Mouse (Mus musculus): ENCODE data around the gene Serhl.
"Not testable (repeated sequence)": the region's sequence is repeated elsewhere in the genome, so short reads cannot be mapped to it uniquely, and the experiment has no call there.

The Serhl gene

DNA sequence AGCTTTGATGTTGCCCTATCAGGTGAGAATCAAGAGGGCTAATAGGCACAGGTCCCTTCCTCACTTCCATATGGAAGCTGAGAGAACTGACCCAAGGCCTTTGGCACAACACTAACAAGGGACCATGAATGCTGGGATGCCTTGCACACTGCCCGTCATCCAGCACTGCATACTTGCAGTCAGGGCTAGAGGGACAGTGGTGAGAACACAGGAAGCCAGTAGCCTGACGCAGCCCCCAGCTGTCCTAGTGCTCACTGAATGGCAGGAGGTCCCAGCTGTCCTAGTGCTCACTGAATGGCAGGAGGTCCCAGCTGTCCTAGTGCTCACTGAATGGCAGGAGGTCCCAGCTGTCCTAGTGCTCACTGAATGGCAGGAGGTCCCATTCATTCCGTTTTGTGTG lies 37.7 kb downstream of the Serhl start:
- not testable (repeated sequence) for DNase-seq

DNA sequence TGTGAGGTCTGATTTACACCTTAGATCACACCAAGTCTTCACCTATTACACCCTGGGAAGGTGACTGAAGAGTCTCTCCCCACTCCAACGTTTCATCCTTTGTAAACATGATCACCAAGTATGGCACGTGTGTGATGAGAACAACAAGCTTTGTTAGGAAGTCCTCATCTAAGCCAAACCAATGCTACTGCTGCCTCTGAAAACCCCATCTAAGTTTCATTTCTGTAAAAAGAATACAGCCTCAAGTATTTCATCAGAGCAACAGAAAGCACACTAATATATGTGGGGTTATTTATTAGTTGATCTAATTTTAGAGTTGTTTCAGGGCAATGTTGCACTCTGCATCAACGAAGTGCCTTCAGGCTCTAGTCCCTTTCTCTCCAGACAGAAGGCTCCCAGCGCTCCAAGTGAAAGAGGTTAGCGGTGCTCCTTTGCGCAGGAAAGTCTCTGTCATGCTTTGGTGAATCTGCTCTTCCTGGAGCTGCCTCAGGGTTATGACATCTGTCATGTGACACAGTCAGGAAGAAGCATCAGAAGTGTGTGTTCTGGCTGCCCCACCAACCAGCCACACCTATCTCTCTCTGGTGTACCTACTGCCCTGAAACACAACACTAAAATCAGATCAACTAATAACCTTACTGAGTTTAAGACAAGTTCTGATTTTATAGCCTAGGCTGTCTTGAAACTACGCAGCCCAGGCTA lies 40.4 kb downstream of the Serhl start:
- no peak for DNase-seq

DNA sequence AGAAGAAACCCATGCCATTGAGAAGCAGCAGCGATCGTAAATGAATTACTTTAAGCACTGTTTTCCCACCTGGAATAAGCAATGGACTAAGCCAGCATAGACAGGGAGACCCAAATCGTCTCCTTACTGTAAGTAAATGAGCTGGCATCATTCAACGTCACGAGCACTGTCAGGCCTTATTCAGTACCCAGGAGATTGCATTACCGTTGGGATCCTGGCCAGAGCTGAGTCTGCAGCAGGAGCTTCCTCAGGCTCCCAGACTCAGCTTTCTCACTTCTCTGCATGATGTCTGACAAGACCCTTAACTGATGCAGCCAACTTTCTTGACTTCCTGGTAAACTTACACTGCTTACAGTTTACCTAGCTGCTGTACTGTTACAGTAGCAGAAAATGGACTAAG lies 45.4 kb downstream of the Serhl start:
- DNase-seq = no peak

DNA sequence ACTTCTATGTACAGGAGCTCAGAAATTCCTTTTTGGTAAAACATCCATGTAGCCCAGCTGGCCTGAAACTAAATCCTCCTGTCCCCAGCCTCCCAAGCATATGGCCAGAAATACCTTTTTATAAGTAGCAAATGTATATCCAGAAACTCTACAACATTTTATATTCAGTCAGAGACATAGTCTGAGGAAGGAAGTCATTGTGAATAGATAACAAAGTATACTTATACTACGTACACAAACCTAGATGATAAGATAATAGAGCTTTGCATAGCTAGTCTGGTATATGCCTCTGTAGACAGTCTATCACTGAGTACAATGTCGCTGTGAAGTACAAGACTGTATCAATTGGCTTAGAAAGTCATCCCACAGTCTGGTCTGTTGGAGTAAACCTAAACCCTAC lies 46.3 kb downstream of the Serhl start:
- no peak for DNase-seq

DNA sequence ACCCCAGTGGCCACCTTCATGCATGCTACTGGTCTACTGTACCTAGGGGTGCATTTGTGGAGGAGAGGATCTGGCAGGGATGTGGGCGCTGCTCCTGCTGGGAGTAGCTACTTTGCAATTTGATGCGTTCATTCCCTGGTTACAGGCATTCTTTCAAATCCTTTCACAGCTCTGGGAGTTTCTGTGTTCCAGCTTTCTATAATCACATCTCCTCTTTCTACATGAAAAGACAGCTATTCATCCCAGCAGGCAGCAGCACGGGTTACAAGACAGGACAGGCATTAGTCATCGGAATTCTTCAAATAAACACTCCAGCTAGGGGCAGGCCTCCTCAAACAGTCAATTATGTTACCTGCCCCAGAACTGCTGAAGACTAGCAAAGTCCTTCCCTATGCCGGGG lies 53.6 kb downstream of the Serhl start:
- DNase-seq = no peak

DNA sequence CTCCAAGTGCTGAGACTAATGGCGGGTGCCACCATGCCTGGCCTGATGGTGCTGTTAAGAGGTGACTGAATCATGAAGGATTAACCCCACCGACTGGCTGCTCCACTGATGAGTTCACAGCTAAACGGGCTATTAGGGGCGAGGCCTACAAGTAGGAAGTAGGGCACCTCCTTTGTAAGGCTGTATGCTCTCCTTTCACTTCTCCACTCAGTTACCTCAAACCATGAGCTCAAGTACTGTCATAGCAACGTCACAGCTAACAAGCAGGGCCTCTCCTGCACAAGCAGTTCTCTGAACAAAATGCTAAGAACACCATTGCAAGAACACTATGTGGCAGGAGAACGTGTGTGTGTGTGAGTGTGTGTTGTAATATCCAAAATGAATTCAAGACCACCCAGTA lies 56.2 kb downstream of the Serhl start:
- no peak for DNase-seq

DNA sequence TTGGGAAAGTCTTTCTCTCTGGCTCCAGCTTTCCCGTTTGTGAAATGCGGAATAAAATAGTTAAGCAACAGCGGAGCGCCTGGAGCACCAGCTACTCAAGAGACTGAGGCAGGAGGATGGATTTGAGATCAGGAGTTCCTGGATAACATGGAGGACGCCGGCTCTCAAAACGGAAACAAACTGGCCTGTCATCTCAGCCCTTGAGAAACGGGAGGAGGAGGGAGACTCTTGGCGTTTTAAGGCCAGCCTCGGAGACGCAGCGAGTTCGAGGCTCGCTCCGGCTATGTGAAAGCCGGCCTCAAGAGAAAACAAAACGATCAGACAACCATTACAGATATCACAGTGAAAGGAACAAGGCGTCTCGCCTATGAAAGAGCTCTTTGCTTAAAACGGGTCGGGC lies 59.1 kb downstream of the Serhl start:
- DNase-seq = no peak

DNA sequence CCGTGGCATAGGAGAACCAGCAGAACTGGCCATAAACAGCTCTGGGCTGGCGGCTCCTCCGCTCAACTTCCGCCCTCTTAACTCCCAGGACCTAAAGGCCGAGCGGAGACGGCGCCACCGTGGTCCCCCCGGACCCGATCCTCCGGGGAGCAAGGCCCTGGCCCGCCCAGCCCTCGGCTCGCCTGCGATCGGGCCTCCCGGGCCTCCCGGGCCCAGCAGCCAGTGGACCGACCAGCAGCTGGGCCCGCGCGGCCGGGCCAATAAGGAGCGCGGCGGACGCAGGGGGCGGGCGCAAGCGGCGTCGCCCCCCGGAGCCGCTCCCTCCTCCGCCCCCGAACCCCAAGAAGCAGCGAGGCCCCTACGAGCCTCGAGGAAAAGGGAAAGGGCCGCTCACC lies 59.5 kb downstream of the Serhl start:
- DNase-seq = no peak

DNA sequence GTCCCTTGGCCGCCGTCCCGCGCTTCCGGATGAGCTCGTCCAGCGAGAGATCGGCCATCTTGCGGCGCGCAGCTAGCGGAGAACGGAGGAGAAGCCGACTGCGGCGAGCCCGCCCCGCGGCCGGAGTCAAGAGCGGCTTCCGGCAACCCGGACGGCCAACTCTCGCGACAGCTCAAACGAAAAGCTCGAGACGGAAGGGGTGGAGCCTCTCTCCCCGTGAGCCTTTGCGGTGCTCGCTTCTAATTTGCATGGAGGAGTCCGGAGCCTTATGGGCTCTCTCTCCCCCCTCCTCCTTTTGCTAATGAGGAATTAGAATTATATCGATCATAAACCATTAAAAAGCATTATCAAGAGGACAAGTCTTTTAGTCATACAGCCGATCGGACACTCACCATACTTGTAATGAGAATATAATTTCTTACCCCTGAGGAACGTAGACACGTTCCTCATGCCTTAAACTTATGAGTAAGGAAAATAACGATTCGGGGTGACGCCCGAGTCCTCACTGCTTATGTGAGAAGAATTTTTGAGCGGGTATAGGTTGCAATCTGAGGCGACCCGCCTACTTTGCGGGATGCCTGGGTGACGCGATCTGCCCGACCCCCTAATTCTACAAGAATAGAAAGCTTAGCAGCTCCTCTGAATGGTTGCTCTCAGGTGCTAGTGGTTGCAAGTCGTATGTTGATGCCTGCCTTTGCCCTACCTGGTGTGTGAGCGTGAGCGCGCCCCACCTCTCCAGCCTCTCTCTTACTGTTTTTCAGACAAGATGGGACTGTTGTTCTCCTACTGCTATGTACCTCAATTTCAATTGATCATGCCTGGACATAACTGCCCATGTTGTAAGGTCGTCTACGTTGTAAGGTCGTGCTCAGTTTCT lies 60.1 kb downstream of the Serhl start, which contains the start of gene Poldip3:
Poldip3 (minus strand) TSS at position 189 of the 877 bp plus-strand sequence.
- peak; percentile 97 to 99 for DNase-seq

DNA sequence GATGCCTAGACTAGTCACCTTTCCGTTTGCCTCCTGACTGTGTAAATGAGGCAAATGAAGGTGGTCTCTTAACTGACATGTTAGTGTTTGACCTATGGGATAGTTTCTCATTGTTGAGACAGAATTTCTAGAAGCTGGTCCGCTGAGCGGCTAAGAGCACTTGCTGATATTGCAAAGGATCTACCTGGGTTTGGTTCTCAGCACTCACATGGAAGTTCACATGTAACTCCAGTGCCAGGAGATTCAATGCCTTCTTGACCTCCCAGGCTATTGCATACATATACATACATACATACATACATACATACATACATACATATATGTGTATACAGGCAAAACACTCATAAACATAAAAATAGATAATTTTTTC lies 60.8 kb downstream of the Serhl start:
- DNase-seq = peak in 1 of 2 experiments; percentile 35

DNA sequence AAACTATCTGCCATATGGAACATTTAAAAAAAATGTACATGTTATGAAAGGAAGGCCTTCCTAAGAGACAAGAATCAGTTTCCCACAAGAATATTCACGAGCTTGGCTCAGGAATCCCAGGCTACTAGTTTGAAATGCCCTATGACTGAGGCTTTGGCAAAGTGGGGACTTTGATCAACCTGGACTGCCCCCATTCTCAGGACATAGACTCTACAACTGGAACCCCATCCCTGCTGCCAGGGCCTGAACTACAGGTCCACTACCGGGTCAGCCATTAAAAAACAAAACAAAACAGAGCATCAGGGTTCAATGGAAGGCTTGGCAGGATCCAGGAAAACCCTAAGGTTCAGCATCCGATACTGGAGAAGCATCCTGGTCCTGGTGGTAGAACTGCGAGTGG lies 61.4 kb downstream of the Serhl start:
- no peak for DNase-seq

DNA sequence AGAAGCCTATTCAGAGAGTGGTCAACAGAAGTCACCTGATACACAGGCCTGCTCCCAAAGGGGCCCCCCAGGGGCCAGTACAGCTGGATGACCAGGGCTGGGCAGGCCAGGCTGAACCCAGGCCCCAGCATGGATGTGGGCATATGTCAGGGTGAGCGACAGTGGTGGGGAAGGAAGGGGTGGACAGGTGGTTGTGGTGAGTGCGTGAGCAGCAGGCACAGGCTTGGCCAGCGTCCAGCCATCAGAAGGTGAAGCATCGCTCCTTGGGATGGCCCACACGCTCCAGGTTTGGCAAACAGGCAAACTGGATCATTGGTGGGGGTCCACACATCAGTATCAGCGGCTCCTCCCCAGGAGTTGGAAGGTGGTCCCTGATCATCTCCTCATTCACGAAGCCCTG lies 65.0 kb downstream of the Serhl start:
- no peak for DNase-seq

DNA sequence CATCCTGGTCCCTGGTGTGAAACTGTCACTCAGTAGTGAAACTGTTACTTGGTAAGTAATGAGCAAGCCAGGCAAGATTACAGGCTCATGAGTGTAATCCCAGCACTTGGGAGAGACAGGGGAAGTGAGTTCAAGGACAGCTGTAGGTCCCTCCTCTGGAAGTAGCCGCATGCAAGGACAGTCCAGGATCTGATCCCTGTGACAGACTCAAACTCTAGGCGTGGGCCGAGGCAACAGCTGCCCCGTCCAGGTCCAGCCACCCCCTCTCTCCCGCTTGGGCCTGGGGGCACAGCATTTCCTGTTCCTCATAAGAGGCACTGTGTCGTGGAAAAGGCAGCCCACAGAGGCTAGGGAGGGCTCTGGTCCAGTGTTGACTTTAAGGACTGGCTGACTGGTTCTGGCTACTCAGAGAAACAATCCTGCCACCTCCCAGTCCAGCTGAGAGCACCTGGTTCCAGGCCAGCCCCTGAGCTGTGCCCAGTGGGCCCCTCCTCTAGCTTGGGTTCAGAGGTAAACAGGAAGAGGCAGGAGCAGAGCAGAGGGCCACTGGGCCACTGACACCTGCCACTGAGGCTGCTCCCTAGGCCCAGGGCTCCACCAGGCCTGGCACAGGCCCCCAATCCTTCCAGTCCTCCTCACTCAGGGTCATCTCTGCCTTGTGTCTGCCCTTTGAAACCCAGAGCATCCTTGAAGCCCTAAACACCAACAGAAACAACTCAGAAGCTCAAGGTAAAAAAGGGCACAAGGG lies 66.5 kb downstream of the Serhl start:
- no peak for DNase-seq

DNA sequence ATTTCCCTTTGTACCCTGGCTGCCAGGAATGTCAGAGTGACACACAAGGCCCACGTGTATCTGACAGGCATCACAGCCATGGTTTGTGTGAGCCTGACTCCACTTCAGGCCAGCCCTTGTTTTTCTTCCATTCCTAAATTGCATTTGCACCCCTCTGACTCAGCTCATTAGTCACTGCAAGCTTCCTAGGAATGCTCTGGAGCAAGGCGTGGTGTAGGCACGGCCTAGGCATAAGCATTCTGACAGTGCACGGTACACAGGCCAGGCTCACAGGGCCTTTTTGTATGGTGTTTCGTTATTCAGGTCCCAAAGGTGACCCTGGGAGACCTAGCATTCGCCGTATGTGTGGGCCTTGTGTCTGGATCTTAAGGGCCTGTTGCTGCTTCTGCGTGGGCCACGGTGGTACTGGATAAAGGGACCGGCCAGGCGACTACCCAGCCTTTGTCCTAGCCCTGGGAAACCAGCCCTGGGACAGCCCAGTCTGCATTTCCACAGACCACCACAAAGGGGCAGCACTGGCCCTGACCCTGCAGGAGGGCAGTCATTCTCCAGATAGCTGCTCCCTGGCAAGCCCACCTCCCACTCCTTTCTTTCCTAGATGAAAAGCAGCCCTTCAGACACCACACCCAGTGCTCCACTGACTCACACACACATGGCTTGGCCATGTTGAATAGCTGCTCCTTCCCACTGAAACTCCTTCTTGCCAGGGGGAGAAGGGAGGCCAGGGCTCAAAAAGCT lies 67.8 kb downstream of the Serhl start:
- peak; percentile 41 to 52 for DNase-seq

DNA sequence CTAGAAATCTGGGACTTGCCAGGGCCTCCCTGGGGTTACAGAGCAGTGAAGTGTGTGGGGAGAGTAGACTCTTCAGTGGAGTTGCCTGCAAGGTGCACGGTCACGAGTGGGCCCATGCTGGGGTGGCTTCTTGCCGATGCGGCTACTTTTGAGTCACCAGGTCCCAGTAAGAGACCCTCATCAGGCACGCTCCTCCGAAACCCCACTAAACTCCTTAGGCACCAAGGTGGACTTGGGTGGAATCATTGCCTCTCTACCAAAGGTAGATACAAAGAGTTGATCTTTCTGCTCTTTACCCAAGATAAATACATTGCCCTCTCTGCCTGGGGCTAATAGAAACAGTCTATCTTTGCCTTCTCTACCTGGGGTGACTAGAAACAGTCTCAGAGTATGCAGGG lies 68.4 kb downstream of the Serhl start:
- DNase-seq = no peak

DNA sequence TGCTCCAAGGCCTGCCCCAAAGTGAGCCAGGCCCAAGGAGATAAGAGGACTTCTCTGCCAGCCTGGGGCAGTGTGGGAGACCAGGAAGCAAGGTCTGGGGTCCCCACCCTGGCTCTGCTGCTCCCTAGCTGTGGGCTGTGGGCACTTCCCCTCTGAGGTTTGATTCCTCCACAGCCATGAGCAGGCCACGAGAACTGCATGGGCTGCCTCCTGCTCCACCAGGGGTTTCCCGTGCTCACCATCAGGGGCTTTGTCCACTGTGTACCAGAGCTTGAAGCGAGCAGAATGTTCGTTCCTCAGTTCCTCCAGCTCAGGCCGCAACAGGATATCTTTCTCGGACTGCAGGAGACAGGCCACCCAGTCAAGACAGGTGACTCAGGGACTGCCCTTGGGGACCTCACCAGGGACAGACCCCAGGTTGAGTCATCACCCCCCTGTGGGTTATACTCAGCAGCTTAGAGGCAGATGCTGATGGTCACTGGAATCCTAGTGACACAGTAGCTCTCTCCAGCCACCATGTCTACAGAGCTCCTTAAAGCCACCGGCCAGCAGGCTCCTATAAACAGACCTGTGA lies 69.4 kb downstream of the Serhl start:
- DNase-seq = no peak

DNA sequence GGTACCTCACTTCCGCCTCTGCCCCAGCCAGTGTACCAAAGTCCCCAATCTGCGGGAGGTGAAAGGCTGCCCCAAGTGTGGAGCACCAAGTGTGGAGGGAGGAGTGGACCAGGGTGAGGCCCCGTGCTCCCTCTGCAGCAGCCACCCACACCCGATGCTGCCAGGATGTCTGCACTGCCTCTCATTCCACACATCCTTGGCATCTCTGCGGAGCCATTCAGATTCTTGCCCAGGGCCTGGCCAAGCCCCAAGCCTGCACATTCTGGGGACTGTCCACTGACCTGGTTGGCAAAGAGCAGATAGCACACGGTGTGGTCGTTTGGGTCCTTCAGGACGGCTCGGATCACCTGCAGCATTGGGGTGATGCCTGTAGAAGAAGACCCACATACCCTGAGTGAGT lies 70.5 kb downstream of the Serhl start:
- DNase-seq = peak; percentile 29 to 37

DNA sequence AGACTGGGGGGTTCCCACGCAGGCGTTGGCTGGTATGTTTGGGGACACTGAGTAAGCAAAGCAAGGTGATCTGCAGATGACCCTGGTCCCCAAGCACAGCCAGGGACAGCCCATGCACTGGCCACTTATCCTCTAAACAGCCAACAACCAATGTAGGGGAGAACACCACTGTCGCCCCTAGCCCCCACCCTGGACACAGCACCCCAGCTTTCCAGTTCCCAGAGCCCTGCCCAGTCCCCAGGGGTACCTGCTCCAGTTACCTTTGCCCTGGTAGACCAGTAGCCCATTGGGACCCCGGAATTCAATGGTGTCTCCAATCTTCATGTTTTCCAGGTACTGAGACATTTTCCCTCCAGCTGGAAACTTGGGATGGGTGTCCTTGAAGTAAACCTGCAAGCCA lies 71.3 kb downstream of the Serhl start:
- DNase-seq = peak in 1 of 2 experiments; percentile 3

DNA sequence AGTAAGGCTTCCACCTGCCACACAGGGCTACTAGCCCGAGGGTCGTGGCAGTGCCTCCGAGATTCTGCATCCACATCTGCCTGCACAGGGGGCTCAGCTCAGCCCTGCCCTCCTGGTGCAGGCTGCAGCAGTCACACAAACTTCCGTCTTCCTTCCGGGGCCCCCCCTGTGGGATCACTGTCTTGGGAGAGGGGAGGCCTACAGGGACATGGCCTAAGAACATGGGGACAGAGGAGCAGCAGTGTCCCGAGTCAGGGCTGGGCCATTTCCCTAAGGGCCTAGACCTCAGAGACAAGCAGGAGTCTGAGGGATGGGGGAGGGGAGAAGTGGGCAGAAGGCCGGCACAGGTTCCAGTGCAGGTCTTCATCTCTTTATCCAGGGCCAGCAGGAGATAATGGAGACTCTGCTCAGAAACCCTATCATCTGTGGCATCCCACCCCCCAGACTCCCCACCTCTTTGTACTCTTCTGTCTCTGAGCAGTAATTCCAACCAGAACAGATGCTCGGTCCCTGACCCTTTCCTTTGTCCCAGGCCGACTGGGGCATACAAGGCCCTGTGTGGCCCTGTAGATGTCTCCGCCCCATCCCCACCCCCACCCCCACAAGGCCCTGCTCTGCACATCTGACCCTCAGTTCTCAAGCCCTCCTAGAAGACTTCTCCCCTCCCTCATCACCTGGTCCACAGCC lies 71.9 kb downstream of the Serhl start:
- peak in 1 of 2 experiments; percentile 2 for DNase-seq

DNA sequence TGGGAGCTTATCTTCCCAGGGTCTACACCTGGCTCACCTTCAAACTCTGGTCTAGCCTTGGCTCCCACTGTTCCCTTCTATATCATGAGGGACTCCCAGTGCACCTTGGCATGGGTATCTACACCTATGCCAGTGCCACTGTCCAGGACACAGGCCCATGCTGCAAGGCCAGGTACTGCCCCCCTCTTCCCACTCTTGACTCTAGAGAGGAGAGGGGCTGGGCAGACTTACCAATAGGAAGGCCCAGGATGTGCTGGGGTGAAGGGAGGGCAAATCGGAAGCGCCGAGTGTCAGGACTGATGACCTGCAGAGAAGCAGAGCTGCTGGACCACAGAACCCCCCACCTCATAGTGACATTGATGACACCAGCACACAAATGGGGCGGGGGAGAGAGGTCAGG lies 72.7 kb downstream of the Serhl start:
- DNase-seq = peak in 1 of 2 experiments; percentile 1

DNA sequence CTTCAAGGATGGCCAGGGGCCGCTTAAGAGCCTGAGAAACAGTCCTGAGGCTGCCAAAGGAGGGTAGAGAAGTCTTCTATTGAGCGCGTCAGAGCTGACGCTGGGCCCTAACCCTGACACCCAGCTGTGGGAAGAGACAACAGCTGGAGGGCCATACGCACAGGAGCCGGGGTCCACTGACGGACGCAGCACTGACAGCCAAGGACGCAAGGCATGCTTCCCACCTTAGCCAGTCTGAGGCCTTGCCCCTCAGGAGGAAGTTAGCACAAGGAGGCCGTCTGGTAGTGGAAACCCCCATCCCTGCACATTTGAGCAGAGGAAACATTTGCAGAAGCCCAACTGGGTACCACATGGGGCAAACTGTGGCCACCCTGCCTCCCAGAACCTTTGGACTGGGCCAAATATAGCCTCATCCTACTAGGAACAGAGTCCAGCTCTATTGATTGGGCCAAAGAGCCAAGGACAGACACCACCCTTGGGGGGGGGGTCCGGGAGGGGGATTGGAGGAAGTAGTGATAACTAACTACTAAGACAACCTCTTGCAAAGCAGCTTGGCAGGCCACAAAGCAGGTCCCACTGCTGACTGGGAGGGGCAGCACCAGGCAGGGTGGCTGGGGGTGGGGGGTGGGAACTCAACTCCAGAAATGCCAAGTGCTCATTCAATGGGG lies 73.6 kb downstream of the Serhl start:
- DNase-seq = peak in 1 of 2 experiments; percentile 3
